Mouse (Mus musculus): Measurements from ENCODE around the gene Ifnar2. TPM values are rescaled to one million over a fixed set of nuclear protein-coding genes. Genes with fewer than 3 reads are reported as not detected.

The Ifnar2 gene
- total RNA-seq, 2 experiments from 2014 or later: 19.4 to 22.9 TPM

Other genes with a start within 250 kb of the Ifnar2 start
- gene Olig2, start 147.3 kb upstream of the Ifnar2 start, total RNA-seq (2021): not detected
- gene Olig1, start 103.0 kb upstream of the Ifnar2 start, total RNA-seq (2021): under 1 TPM; 0.28 to 0.38 TPM
- gene Gm21970, start 18.9 kb downstream of the Ifnar2 start, total RNA-seq (2021): not detected
- gene Il10rb, start 33.4 kb downstream of the Ifnar2 start, total RNA-seq (2021): 10 to 100 TPM; 13.4 to 17.0 TPM
- gene Ifnar1, start 112.5 kb downstream of the Ifnar2 start, total RNA-seq (2021): 10 to 100 TPM; 34.9 to 36.9 TPM
- 10 to 100 TPM; 59.8 to 60.8 TPM for gene Ifngr2, start 174.3 kb downstream of the Ifnar2 start, total RNA-seq (2021)
- 10 to 100 TPM; 15.2 to 15.9 TPM for gene Tmem50b, start 225.0 kb downstream of the Ifnar2 start, total RNA-seq (2021)
- 1 to 10 TPM; 4.8 to 5.3 TPM for gene Dnajc28, start 246.2 kb downstream of the Ifnar2 start, total RNA-seq (2021)